Mouse (Mus musculus): Measurements from ENCODE around the gene Gm45021. TPM values are rescaled to one million over a fixed set of nuclear protein-coding genes. Genes with fewer than 3 reads are reported as not detected.
A peak's percentile ranks its signal among the peaks of the same experiment; 100 is the strongest.

Gene Gm45021
- total RNA-seq (2021) = not detected
- long read RNA-seq, experiment 1 = 0 reads
- long read RNA-seq, experiment 2 = 0 reads

DNA sequence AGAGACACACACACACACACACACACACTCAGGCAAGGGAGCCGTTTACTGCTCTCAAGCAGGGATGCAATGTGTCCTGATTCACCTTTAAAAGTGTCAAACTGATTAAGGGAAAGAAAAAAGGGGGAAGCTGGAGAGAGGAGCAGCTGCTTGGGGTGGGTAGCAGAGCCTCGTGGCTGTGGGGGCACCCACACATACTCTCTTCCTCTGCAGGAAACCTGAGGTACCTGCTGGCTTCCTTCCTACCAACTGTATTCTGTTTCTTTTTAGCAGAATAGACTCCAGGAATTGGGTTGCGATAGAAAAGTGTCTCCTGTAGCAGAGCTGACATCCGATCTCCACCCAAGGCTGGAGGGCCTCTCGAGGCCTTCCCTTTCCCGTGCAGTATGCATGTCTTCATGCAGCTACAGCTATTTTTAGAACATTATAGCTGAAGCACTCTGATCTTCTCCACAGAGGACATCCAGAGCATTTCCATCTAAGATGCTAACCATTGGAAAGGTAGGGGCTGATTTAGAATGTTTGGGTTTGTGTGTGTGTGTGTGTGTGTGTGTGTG is at the start of gene Gm45021:
Gene Gm45021 (plus strand): TSS at position 417 of the 557 bp plus-strand sequence.
- no peak for DNase-seq (ENCODE audit: low spot score in 2 of 2)

- DNase-seq (ENCODE audit: low spot score in 2 of 2) = no peak
Measured at GRCm38 (mm10) chr6:48539860-48540259, 49.5 kb upstream of the Gm45021 start.

GRCm38 (mm10) chr6:48540721-48541120 is 48.7 kb upstream of the Gm45021 start:
- DNase-seq (ENCODE audit: low spot score in 2 of 2) = no peak

DNA sequence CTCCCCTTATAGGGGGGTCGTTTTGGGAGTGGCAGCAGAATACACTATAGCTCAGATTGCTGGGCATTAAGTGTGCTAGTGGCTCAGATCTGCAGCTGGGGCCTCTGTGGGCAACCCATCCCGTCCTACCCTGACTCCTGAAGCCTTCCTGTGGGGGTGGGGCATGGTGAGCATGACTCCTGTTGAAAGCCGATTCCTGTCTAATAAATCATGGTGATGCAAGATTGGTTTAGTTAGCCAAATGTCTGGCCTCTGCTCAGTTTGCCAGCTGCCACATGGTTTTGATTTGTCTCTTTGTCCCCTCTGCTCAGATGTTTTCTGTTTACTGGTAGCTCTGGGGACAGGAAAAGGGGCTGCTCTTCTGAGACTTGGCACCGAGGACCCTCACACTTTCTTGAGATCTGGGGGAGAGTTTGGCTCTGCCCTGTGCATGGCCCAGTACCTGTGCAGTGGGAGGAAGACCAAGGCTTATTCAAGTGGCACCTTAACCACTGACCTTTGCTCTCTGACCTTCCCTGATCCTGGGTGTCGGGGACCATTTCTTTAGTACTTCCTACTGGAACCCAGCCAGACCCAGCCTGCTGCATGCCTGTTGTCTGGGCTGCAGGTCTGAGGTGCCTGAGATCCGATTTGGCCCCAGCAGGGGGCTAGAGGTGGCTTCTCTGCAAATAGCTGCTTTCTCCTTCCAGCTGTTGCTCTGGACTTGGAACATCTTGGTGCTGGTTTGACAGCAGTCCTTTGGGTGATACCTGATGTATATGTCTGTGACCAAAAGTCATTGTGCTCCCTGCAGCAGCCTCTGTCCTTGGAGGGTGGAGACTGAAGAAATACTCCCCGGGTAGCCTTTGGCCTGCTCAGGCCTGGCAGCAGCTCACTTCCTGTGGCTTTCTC is 47.6 kb upstream of the Gm45021 start:
- DNase-seq (ENCODE audit: low spot score in 2 of 2) = no peak

DNA sequence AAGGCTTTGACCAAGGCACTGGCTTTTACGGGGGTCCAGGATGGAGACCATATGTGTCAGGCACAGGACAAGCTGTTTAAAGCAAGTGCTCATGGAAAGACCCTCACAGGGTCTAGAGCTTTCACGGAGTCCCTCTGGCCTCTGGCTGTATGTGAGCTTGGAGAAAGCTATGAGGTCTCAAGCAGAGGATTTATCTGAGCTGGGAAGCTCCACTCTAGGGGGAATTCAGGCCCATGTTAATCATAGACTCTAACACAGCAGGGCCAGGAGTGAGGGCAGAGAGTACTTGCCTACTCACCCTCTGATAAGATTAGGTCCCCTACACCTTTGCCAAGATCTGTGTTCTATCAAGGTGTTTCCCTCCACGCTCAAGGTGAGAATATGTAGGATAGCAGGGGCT is 46.8 kb upstream of the Gm45021 start:
- DNase-seq (ENCODE audit: low spot score in 2 of 2) = no peak

DNA sequence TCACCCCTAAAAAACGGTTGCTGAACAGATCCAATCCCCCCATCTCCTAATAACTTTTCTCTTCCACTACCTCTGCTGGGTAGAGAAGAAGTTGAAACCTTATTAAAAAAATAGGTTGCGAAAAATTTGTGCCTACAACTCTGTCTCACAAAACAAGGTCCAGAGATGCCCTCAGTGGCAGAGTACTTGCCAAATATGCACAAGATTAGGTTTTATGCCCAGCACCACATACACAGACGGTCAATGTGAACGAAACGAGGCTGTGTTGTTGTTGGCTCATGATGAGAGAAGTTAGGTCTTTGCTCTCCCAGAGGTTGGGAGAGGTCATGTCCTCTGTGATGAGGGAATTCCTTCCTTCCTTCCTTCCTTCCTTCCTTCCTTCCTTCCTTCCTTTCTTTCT is 44.2 kb upstream of the Gm45021 start:
- DNase-seq (ENCODE audit: low spot score in 2 of 2) = no peak

- no peak for DNase-seq (ENCODE audit: low spot score in 2 of 2)
Measured at GRCm38 (mm10) chr6:48546271-48546670, 43.1 kb upstream of the Gm45021 start.

- DNase-seq (ENCODE audit: low spot score in 2 of 2) = no peak
Measured at GRCm38 (mm10) chr6:48546858-48547257, 42.6 kb upstream of the Gm45021 start.

GRCm38 (mm10) chr6:48548314-48548713 is 41.1 kb upstream of the Gm45021 start:
- no peak for DNase-seq (ENCODE audit: low spot score in 2 of 2)

- DNase-seq (ENCODE audit: low spot score in 2 of 2) = no peak
Measured at GRCm38 (mm10) chr6:48552918-48553317, 36.5 kb upstream of the Gm45021 start.

- no peak for DNase-seq (ENCODE audit: low spot score in 2 of 2)
Measured at GRCm38 (mm10) chr6:48553819-48554218, 35.6 kb upstream of the Gm45021 start.

GRCm38 (mm10) chr6:48554280-48555103 is 34.9 kb upstream of the Gm45021 start, which contains the start of gene Lrrc61:
TSS of gene Lrrc61 (plus strand) at chr6:48554796.
- DNase-seq (ENCODE audit: low spot score in 2 of 2) = peak; percentile 97 to 99

DNA sequence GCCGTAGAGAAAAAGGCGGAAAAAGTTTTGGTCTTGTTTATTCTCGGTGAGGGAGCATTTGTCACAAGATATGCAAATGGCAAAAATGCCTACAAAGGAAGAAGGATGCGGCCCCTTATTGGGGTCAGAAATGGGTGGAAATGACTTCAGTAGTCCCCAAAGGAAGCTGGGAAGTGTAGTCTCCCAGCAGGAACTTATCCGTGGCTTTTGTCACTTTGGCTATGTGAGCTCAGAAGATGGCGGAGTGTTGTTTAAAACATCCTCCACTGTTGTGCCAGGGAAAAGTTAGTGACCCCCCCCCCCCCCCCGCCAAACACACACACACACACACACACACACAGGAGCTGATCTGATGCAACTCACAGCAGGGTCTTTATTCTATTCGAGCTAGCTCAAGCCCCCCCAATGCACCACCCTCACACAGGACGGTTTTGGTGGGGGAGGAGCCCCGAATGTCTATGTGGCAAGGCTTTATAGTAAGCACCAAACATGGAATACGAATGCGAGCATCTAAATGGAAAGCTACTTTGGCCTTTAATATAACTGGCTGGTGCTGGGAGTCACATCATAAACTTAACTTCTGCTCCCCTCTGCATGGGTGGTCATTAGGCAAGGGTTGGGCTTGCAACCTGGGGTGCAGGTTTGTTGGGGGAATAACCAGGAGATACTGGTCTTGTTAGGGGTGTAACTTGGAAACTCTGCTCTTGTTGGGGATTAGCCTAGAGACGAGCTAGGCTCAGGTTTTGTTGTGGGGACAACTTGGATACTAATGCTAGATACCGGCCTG is 34.1 kb upstream of the Gm45021 start:
- DNase-seq (ENCODE audit: low spot score in 2 of 2) = no peak

- DNase-seq (ENCODE audit: low spot score in 2 of 2) = no peak
Measured at GRCm38 (mm10) chr6:48555956-48556355, 33.5 kb upstream of the Gm45021 start.

DNA sequence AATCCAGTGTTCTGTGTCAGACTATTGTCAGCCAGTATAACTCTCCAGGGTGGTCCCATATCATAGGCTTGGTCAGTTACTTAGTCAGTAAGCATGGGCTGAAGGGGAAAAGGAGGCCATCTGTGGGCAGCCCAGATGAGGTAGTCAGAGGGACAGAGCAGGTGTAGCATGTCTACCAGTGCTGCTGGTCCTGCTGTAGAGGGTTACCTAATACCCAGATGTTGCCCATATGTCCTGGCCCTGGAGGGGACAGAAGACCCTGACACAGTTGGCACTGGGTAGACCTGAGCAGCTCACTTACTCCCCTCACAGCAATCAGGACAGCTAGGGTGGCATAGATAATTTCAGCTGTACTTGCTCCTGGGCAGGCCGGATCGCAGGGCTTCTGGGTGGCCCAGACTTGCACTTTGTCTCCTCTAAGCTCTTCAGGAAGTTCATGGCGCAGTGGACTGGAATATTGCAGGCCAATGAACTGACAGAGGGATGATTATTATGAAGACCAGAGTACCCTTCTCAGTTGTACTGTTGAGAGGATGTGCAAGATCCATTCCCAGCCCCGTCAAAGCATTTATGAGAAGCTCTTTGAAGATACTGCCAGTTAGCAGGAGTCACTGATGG is 23.6 kb upstream of the Gm45021 start:
- no peak for DNase-seq (ENCODE audit: low spot score in 2 of 2)

DNA sequence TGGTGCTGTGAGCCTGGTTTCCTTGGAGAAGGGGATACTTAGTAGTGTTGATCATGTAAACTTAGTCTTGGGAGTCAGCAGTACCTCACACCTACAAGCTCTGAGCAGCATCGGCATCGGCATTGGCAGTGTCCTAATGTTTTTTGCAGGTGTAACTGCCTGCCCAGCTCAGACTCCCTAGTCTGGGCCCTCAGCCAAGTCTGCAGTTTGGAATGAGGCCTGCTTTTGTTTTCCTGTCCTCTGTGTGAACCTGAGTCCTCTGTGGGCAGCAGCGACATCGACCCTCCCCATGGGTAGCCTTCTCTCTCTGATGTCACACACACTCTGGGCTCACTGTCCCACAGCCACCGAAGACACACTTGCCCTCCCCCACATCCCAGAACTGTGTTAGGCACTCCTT is 23.1 kb upstream of the Gm45021 start:
- peak; percentile 47 to 65 for DNase-seq (ENCODE audit: low spot score in 2 of 2)

- peak; percentile 39 to 56 for DNase-seq (ENCODE audit: low spot score in 2 of 2)
Measured at GRCm38 (mm10) chr6:48568036-48568984, 21.1 kb upstream of the Gm45021 start.

DNA sequence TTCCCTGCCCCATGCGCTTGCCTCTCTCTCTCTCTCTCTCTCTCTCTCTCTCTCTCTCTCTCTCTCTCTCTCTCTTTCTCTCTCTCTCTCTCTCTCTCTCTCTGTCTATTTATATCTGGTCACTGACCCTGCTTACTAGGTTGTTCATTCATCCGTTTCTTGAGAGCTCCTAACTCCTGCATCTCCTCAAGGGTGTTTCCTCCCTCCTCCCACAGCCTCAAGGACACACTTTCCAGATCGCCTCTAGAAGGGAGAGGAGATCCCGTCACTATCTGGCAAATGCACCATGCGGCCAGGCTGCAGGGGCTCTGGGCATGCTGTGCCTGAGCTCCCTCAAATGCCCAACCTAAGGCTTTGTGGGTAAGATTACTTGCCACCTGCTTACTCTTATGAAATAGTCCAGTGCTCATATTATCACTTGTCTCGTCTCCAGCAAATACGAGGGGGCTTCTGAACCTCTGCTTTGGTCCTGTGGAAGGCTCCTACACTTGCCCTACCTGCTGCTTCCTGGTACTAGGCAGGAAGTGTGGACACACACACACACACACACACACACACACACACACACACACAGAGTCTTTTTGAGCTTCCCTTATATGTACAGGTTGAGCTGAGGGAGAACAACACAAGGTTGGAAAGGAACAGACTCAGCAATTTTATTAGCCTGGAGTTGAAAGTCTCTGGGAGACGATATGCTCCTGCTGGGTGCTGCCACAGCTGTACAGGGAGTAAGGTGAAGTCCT is 20.2 kb upstream of the Gm45021 start:
- no peak for DNase-seq (ENCODE audit: low spot score in 2 of 2)

GRCm38 (mm10) chr6:48572014-48572413 is 17.4 kb upstream of the Gm45021 start:
- no peak for DNase-seq (ENCODE audit: low spot score in 2 of 2)
